Mouse (Mus musculus) liver, adult (tissue): ENCODE data around the gene Btnl10.

Experiments
- GATA4 ChIP-seq: IDR thresholded peaks from 2 replicates; pipeline ENCODE4 v1.6.1; 2014; ENCODE audit warnings: mild to moderate bottlenecking, low read length; ENCODE audit not compliant: insufficient replicate concordance

Btnl10 gene

DNA sequence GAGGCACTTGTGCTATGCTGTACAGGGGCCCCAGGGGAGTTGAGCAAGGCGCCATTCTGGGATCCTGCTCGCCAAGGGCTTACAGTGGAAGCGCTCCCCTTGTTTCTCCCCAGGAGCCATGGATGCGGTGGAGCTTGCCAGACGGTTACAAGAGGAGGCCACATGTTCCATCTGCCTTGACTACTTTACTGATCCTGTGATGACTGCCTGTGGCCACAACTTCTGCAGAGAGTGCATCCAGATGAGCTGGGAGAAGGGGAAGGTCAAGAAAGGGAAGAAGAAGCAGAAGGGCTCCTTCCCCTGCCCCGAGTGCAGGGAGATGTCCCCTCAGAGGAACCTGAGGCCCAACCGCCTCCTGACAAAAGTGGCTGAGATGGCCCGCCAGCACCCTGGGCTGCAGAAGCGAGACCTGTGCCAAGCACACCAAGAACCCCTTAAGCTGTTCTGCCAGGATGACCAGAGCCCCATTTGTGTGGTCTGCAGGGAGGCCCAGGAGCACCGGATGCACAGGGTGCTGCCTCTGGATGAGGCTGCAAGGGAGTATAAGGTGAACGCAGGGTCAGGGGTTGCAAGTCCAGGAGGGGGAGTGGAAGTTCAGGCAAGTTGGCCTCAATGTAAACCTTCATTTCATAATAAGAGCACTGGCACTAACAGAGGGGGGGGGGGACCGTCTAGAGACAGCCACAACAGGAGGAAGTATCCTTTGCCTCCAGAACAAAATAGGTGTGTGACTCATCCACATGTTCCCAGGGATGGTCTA, 47.5 kb downstream of the Btnl10 start:
- TF ChIP-seq GATA4: no peak

DNA sequence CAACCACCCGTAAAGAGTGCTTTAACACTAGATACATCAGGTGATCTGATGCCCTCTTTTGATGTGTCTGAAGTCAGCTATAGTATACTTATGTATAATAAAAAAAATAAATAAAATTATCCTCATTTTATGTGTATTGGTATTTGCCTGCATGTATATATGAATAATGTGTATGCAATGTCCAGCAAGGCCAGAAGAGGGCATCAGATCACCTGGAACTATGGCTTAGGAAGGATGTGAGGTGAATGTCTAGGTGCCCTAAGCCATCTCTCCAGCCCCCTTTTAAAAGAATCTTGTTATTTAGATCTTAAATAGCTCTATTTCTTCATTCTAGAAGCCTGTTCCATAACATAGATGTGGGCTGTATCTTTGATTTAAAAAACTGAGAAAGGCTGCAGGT, 49.6 kb downstream of the Btnl10 start:
- TF ChIP-seq GATA4: no peak

DNA sequence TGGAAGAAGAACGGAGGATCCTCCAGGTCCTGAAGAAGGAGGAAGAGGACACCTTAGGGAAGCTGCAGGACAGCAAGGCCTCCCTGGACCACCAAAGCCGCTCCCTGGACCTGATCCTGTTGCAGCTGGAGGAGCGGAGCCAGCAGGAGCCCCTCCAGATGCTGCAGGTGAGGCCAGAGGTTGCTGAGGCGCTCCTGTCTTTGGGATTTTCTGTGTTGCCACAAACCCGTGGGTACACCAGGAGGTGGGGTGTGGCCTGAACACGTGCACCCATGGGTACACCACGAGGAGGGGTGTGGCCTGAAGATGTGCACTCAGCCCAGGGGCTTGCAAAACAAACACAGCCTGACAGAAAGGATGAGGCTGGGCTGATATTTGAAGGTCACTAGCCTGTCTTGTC, 50.8 kb downstream of the Btnl10 start:
- TF ChIP-seq GATA4: no peak

DNA sequence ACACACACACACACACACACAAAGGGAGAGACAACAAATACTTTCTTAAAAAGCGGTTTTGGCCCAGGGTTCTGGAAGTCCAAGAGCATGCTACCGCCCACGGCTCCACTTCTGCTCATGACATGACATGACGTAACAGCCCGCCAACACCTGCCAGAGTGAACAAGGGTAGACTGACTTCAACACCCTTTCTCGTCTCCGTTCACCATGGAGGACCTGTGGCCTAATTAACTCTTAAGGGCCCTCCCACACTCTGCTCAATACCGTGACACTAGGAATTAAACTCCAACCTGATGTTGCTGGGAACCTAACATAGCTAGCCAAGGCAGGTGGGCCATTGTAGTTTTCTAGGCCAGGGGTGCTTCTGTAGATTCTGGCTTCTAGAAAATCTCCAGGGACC, 51.3 kb downstream of the Btnl10 start:
- TF ChIP-seq GATA4: no peak

DNA sequence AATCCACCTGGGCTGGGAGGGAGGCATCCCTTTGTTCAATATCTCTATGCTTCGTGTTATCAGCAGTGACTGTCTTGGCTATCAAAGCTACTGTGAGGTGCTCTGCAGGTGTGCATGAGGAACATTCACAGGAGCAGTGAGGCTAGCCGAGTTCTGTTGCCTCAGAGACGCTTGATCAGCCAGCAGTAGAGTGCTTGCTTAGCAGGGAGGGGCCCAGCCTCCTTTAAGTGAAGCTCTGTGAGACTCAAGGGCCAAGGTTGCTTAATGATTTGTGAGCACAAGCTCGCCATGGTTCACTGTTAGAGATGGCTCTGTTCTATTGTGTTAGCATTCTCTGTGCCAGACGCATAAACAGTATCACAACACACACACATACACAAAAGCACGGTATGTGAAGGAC, 52.0 kb downstream of the Btnl10 start:
- no peak for TF ChIP-seq GATA4

DNA sequence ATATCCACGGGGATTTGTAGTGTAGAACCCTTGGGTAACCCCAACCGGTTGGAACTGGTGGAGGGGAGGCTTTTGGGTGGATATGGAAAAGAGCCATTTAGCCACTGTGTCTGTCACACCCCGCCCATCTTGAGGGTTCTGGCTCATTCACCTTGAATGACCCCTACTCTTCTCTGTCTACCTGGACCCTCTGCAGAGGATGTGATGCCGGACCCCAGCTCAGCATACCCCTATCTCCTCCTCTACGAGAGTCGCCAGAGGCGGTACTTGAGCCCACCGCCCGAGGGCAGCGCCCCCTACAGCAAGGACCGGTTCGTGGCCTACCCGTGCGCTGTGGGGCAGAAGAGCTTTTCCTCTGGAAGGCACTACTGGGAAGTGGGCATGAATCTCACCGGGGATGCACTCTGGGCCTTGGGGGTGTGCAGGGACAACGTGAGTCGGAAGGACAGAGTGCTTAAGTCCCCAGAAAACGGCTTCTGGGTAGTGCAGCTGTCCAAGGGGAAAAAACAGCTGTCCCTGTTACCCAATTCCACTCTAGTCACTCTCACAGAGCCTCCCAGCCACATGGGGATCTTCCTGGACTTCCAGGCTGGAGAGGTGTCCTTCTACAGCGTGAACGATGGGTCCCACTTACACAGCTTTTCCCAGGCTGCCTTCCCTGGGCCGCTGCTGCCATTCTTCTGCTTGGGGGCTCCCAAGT, 53.3 kb downstream of the Btnl10 start:
- TF ChIP-seq GATA4: no peak

DNA sequence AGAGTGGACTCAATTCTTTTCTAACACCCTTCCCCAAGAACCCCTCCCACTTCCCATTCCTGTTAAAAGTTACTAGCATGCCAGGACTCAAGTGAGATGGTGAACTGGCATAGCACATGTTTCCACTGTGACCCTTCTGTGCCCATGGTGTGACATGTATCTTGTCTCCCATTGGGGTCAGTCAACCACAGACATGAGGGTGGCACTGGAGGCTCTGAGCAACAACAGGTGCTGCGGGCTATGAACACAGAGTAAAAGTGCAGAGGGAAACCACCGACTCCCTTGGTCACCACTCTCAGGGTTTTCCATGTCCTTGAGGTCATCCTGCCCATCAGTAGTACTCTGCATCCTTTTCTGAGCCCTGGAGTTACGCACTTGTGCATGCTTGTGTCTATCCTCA, 54.1 kb downstream of the Btnl10 start:
- no peak for TF ChIP-seq GATA4

DNA sequence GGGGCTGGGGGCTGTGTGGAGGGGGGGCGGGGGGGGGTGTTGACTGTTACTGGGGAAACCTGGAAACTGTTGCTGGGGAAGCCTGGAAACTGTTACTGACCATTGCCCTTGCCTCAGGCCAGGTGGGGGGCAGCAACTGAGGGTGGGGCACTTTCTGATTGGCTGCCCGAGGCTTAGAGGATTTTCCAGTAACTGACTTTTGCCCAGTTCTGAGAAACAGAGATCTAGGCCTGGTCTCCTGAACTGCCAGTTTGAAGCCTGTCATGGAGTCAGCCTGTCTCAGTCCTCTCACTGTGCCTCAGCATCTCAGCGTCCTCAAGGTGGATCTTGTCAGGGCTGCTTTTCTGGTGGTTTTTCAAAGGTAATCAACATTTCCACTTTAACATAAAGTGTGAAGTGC, 56.7 kb downstream of the Btnl10 start:
- TF ChIP-seq GATA4: no peak
